Mouse (Mus musculus) kidney, adult 9 months (tissue): Measurements from ENCODE around the gene Lce1a2.

Source experiments
- DNase-seq: peaks from one replicate; pipeline ENCODE4 v3.0.0; 2022

The Lce1a2 gene

GRCm38 (mm10) chr3:92670215-92670614, at the start of gene Lce1a2:
TSS of gene Lce1a2 (minus strand) at chr3:92670315.
- DNase-seq = no peak

- peak; percentile 3 for DNase-seq
Measured at GRCm38 (mm10) chr3:92715122-92715521, 45.0 kb upstream of the Lce1a2 start.

- no peak for DNase-seq
Measured at GRCm38 (mm10) chr3:92708974-92709373, 38.9 kb upstream of the Lce1a2 start, which contains the start of gene Lce1e. TSS of gene Lce1e (minus strand) at chr3:92709074.

- DNase-seq = no peak
Measured at GRCm38 (mm10) chr3:92694613-92695012, 24.5 kb upstream of the Lce1a2 start.

- no peak for DNase-seq
Measured at GRCm38 (mm10) chr3:92691688-92692087, 21.6 kb upstream of the Lce1a2 start.

- DNase-seq = peak; percentile 4
Measured at GRCm38 (mm10) chr3:92689154-92689553, 19.0 kb upstream of the Lce1a2 start.

GRCm38 (mm10) chr3:92687110-92687509, 17.0 kb upstream of the Lce1a2 start, which contains the start of gene Lce1d:
TSS of gene Lce1d (minus strand) at chr3:92687210.
- no peak for DNase-seq

- DNase-seq = no peak
Measured at GRCm38 (mm10) chr3:92678947-92679346, 8.8 kb upstream of the Lce1a2 start, which contains the start of gene Lce1c. TSS of gene Lce1c (plus strand) at chr3:92679247.

- no peak for DNase-seq
Measured at GRCm38 (mm10) chr3:92656826-92657225, 13.3 kb downstream of the Lce1a2 start, which contains the start of gene Lce1b. TSS of gene Lce1b (minus strand) at chr3:92656926.

- no peak for DNase-seq
Measured at GRCm38 (mm10) chr3:92648207-92648606, 21.9 kb downstream of the Lce1a2 start, which contains the start of gene Lce1a1. TSS of gene Lce1a1 (minus strand) at chr3:92648307.

GRCm38 (mm10) chr3:92639854-92640253, 30.3 kb downstream of the Lce1a2 start:
- no peak for DNase-seq

GRCm38 (mm10) chr3:92638653-92638991, 31.5 kb downstream of the Lce1a2 start:
- no peak for DNase-seq

GRCm38 (mm10) chr3:92637745-92638652, 32.1 kb downstream of the Lce1a2 start:
- peak; percentile 88 for DNase-seq

- DNase-seq = no peak
Measured at GRCm38 (mm10) chr3:92621560-92621959, 48.6 kb downstream of the Lce1a2 start, which contains the start of gene Lce6a. TSS of gene Lce6a (minus strand) at chr3:92621660.
